Mouse (Mus musculus): ENCODE results near the gene Foxn3.

GRCm38 (mm10) chr12:99377069-99377468, 186.3 kb downstream of the Foxn3 start:
- TF ChIP-seq CTCF (IDR thresholded peaks at IDR 0.05; ENCODE audit: low read depth, low read length) = no peak
- TF ChIP-seq POLR2A (IDR thresholded peaks at IDR 0.05; ENCODE audit: extremely low read depth, insufficient read depth, low read length) = no peak

Data from liver, adult 2 months (tissue).